Mouse (Mus musculus) heart, embryonic 10.5 days (tissue): ENCODE measurements around the gene Nbeal2. TPM values are rescaled to one million over a fixed set of nuclear protein-coding genes. Genes with fewer than 3 reads are reported as not detected.

Experiments
- DNase-seq: peaks from one replicate; pipeline ENCODE4 v3.0.0-alpha.2; 2017; ENCODE audit warnings: low spot score
- H3K27ac ChIP-seq: fragments of 300-500 bp; sonication (generic); 2 replicates; pipeline ENCODE4 v1.5.1; 2016; ENCODE audit warnings: mild to moderate bottlenecking
- H3K27me3 ChIP-seq: fragments of 300-500 bp; sonication (generic); 2 replicates; pipeline ENCODE4 v1.6.1; 2016; ENCODE audit warnings: mild to moderate bottlenecking; ENCODE audit not compliant: poor library complexity, insufficient read depth, severe bottlenecking
- H3K36me3 ChIP-seq: fragments of 300-500 bp; sonication (generic); 2 replicates; pipeline ENCODE4 v1.6.1; 2016; ENCODE audit warnings: mild to moderate bottlenecking, moderate library complexity
- H3K4me1 ChIP-seq: fragments of 300-500 bp; sonication (generic); 2 replicates; pipeline ENCODE4 v1.6.1; 2016; ENCODE audit warnings: mild to moderate bottlenecking
- H3K4me3 ChIP-seq: fragments of 300-500 bp; sonication (generic); 2 replicates; pipeline ENCODE4 v1.5.1; 2016; ENCODE audit warnings: mild to moderate bottlenecking, moderate library complexity
- H3K9me3 ChIP-seq: fragments of 300-500 bp; sonication (generic); 2 replicates; pipeline ENCODE4 v1.6.1; 2016; ENCODE audit warnings: mild to moderate bottlenecking, moderate library complexity
- WGBS: fragments of 180-500 bp; shearing (Covaris S2); methylation state at CpG from one replicate; pipeline ENCODE4 v1.1.7; 2016; 5-methylcytosine and 5-hydroxymethylcytosine counted together
- polyA plus RNA-seq: library from polyadenylated mRNA; unstranded; fragments of >200 nt; fragmentation: Nextera tagmentation; extraction: Ambion mirVana; gene quantifications from 2 replicates; pipeline ENCODE4 v1.2.1, GENCODE M21; 2016

The Nbeal2 gene
- polyA plus RNA-seq, 1 experiment from 2014 or later = 3.1 TPM

DNA sequence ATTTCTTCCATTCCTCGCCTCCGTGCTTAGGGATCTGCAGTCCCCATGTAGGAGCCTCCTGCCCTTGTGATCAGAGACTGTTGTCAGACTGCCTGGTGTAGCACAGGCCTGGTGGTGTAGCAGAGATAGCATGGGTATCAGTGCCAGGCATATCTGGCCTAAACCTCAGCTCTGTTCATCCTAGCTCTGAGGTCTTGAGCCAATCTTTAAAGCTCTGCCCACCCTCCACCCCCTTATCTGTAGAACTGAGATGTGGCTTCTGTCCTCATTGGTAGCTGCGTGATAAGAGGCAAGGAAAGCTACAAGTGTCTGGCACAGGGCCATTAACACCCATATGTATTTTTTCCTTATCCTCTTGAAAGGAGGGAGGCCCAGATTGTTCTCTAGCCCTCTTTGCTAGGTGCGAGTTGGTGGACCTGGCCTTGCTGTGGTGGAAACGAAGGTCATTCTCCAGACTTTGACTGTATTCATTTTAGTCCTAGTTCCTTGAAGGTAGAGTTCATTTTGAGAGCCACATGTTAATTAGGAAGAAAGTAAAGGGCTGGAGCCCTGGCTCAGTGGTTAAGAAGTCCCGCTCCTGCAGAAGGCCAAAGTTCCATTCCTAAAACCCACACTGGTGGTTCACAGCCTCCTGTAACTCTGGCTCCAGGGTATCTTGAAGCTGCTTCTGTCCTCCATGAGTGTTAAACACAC, 14.8 kb upstream of the Nbeal2 start:
- no peaks in the 10 kb centered on the region for H3K27me3 ChIP-seq
- no peaks in the 10 kb centered on the region for H3K36me3 ChIP-seq
- DNase-seq = no peak
- no peak overlapping the region for H3K4me3 ChIP-seq
- H3K27ac ChIP-seq = 0 out of 2 replicates have a peak overlapping the region, but pooled peaks have one; percentile 22
- whole genome bisulfite sequencing = 33% methylated on average over 6 of the region's 6 CpGs
- no peaks in the 10 kb centered on the region for H3K9me3 ChIP-seq
- peaks cover 92% of the 10 kb centered on the region for H3K4me1 ChIP-seq

DNA sequence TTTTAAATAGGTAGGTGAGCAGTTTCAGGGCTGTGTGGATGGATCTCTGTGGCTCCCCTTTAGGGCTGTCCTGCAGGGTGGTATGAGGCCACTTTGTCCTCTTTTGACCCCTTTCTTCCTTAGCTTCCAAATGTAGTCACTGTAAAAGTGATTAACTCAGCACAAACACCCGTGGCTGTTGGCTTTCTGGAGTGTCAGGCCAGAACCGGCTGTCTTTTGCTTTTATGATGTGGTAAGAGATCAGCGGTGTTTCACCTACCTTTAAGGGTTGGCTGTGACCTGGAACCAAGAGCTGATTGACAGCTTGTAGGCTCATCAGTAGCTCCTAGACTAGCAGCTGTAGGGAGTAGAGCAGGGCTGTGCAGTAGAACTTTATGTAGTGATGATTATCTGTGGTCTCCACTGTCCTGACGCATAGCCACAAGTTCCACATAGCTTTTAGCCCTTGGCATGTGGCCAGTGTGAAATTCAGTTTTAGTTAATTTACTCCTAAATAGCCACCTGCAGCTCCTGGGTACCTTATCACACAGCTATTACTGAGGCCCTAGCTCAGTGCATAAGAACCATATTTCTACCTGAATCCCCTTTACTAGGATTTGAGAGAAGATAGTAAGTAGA, 13.4 kb upstream of the Nbeal2 start:
- no peaks in the 10 kb centered on the region for H3K27me3 ChIP-seq
- 53% methylated on average over 4 of the region's 4 CpGs for WGBS
- H3K4me3 ChIP-seq = no peak overlapping the region
- H3K27ac ChIP-seq = peak overlapping the region; percentile 82
- H3K9me3 ChIP-seq = no peaks in the 10 kb centered on the region
- H3K36me3 ChIP-seq = no peaks in the 10 kb centered on the region
- no peak for DNase-seq
- H3K4me1 ChIP-seq = peaks cover 79% of the 10 kb centered on the region

DNA sequence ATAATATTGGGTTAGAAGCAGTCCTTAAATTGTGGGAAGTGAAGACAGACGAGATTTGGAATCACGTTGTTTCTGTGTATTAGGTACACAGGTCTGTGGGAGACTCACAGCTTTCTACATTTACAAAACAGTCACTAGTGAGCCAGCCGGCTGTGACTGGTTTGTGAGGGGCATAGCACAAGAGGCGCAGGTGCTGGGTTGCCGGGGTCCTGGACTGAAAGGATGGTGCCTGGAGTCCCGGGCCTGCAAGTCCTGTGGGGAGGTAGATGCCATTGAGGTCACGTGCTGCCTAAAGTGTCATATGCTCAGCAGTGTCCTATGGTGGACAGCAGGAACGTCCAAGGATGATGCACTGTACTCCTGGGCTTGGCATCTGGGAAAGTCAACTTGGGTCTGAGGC, 12.4 kb upstream of the Nbeal2 start:
- Histone ChIP-seq H3K4me3 (peak overlapping the region; percentile 38), H3K9me3 (no peaks in the 10 kb centered on the region), H3K27ac (peak overlapping the region; percentile 82), H3K4me1 (peaks cover 75% of the 10 kb centered on the region), H3K36me3 (0 out of 2 replicates have a peak, but pooled peaks cover 2% of the 10 kb centered on the region), H3K27me3 (no peaks in the 10 kb centered on the region)
- no peak for DNase-seq
- WGBS = 33% methylated on average over 8 of the region's 8 CpGs

DNA sequence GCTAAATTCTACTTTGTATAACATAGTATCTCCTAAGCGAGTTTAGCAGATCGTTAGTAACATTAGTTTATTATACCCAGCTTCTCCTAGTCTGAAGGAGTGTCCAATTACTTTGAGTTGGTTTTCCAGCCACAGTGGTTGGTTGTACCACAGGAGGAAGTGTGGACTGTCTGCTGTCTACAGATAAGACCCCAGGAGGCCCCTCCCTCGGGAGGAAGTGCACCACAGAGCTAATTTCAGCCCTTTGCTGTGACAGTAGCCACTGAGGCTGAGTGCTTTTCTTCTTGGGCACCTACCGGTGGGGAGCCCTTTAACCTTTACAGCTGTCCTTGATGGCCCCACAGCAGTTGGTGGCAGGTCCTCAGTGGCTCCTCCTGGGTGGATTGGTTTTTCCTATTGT, 12.0 kb upstream of the Nbeal2 start:
- Histone ChIP-seq H3K27ac (peak overlapping the region; percentile 82), H3K4me3 (peak overlapping the region; percentile 38), H3K4me1 (peaks cover 75% of the 10 kb centered on the region), H3K27me3 (no peaks in the 10 kb centered on the region), H3K36me3 (0 out of 2 replicates have a peak, but pooled peaks cover 2% of the 10 kb centered on the region), H3K9me3 (no peaks in the 10 kb centered on the region)
- WGBS = 16% methylated on average over 4 of the region's 4 CpGs
- DNase-seq = peak; percentile 93

DNA sequence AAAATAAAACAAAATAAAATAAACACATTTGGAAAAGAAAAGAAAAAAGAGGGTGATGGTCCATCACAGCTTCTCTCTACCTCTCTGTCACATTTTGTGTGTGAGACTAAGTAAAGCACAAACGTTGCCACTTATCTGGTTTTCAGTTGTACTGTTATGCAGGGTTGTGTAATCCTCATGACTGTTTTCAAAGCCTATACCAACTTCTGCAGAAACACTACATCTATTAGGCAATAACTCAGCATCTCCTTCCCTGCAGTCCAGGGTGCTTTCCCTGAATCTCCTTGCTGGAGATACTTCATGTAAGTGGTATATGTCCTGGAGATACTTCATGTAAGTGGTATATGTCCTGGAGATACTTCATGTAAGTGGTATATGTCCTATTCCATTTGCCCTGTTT, 8.9 kb upstream of the Nbeal2 start:
- H3K27ac ChIP-seq = no peak overlapping the region
- no peaks in the 10 kb centered on the region for H3K27me3 ChIP-seq
- WGBS = 80% methylated on average over 1 of the region's 1 CpGs
- H3K36me3 ChIP-seq = peaks cover 12% of the 10 kb centered on the region; the same call in 1 of the 2 replicates
- no peaks in the 10 kb centered on the region for H3K9me3 ChIP-seq
- H3K4me1 ChIP-seq = peaks cover 55% of the 10 kb centered on the region
- no peak overlapping the region for H3K4me3 ChIP-seq
- DNase-seq = no peak

DNA sequence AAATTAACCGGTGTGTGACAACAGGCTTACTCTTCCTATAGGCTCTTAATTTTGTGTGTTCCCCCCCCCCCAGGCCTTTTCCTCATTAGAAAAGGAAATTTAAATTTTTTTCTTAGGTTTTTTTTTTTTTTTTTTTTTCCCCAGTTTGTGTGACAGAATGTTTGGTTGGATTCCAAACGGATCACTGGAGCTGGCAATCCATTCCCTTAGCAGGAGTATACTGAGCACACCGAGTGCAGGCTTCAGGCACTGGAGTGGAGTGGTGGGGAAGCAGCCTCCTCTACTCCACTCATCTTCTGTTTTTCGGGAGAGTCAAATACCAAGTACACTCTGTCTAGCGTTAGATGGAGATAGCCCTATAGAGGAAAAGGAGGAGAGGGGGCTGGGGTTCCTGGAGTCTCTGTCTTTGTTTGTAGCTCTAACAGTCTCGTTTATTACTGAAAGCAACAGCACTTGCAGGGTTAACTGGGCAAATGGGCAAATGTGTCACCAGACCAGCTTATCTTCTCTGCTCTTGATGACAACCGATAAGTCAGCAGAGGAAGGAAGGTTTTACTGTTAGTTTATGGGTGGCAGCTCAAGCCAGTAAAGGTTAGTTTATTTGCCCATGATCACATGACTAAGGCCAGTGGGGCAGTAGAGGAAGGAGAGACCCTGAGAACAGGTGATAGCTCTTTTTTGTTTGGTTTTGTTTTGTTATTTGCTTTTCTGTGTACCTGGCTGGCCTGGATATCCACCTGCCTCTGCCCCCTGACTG, 7.1 kb upstream of the Nbeal2 start:
- no peaks in the 10 kb centered on the region for H3K9me3 ChIP-seq
- 56% methylated on average over 7 of the region's 7 CpGs for WGBS
- no peak for DNase-seq
- no peak overlapping the region for H3K27ac ChIP-seq
- no peak overlapping the region for H3K4me3 ChIP-seq
- peaks cover 40% of the 10 kb centered on the region for H3K4me1 ChIP-seq
- H3K27me3 ChIP-seq = no peaks in the 10 kb centered on the region
- peaks cover 12% of the 10 kb centered on the region; the same call in 1 of the 2 replicates for H3K36me3 ChIP-seq

DNA sequence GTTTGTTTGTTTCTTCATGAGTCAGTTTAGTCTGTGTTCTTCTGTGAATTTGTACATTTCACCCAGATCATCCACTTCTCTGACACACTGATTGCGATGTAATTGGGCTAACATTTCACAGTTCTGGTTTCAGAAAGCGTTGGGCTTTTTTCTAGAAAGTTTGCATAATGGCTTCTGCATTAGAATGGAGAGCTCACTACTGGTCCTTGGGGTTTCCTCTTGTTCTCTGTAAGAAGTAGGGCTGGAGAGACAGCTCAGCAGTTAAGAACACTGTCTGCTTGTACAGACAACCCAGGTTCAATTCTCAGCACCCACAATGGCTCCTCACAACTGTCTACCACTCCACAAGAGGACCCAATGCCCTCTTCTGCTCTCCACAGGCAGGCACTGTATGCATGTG, 6.2 kb upstream of the Nbeal2 start:
- Histone ChIP-seq H3K27ac (no peak overlapping the region), H3K36me3 (peaks cover 12% of the 10 kb centered on the region; the same call in 1 of the 2 replicates), H3K4me3 (no peak overlapping the region), H3K4me1 (peaks cover 43% of the 10 kb centered on the region), H3K27me3 (no peaks in the 10 kb centered on the region), H3K9me3 (no peaks in the 10 kb centered on the region)
- no peak for DNase-seq
- WGBS = 83% methylated on average over 2 of the region's 2 CpGs

DNA sequence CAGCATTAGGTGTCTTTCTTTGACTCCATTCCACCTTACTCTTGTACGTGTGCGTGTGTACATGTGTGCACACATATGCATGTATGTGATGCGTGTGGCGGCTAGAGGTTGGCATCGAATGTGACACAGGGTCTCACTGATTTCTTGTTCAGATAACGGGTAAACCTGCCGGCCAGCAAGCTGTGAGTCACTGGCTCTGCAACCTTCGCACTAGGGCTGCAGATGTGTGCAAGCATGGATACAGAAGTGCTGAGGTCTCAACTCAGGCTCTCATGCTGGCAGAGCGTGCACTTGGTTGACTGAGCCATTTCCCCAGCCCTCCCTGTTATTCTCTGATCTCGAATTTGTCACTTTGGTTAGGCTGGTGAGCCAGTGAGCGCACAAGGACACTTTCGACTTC, 5.6 kb upstream of the Nbeal2 start:
- no peak for DNase-seq
- Histone ChIP-seq H3K36me3 (peaks cover 12% of the 10 kb centered on the region; the same call in 1 of the 2 replicates), H3K4me3 (no peak overlapping the region), H3K4me1 (peaks cover 44% of the 10 kb centered on the region), H3K27ac (no peak overlapping the region), H3K9me3 (no peaks in the 10 kb centered on the region), H3K27me3 (no peaks in the 10 kb centered on the region)
- 88% methylated on average over 12 of the region's 12 CpGs for WGBS

DNA sequence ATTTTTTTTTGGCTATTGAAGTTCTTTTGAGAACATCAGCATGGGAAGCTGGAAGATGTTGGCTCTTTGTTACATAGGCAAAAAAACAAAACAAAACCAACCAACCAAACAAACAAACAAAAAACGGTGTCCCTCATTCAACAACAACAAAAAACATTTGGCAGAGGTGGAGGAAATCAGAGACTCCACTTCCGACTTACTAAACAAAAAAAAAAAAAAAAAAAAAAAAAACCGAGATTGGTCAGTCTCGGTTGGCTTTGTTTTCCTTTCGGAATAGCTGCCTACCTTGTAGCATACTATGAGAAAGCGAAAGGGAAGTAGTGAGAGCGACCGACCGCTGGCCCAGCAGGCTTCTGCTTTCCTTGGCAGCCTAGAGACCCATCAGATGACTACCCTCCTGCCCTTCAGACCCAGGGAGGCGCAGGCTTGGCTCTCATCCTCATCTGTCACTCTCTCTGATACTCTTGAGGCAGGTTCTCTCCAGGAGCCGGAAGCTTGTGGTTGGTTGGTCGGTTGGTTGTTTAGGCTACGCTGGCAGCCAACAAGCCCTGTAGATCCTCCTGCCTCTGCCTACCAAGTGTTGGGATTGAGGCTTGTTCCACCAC, 3.6 kb upstream of the Nbeal2 start:
- 76% methylated on average over 13 of the region's 13 CpGs for WGBS

DNA sequence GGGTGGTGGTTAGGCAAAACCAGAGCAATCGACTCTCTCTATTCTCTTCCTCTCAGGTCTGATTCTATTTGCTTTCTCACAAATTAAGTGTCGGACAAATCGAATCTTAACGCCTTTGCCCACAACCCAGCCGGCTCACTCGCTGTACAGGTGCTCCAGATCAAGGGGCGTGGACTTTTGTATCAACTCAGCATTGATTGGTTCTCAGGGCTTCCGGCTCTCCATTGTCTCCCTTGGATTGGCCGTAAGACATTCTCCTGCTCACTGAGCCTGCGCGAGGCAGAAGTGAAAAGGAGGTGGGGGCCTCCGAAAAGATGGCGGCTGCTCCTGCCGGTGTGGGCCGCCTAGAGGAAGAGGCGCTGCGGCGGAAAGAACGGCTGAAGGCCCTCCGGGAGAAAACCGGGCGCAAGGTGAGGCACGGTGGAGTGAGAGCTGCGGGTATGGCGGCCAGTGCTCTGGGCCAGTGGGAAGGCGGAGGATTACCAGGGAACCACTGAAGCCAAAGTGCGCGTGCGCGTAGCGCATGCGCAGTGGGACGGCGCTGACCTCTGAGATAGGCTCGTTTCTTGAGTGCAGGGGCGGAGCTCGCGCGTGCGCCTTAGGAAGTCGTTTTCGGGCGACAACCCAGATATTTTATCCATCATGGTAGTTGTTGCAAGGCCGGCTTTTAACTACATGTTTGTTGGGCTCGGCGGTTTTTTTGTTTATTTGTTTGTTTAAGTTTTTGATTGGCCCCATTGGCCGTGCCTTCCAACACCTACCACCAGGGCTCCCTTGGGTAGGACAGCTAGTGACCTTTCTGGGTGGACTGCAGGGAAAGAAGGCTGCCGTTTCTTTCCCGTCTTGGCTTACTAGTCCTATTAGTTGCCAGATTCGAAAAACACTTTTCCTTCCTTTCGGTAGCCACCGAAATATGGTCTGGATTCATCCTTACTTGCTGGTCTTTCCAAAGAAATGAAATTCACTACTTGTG, 2.6 kb upstream of the Nbeal2 start, which contains the start of gene Ccdc12:
Gene Ccdc12 (plus strand): TSS at position 255 of the 973 bp plus-strand sequence.
- H3K36me3 ChIP-seq = peaks cover 9% of the 10 kb centered on the region; the same call in 1 of the 2 replicates
- under 1% methylated on average over 50 of the region's 52 CpGs for WGBS
- DNase-seq = peak; percentile 97
- H3K9me3 ChIP-seq = no peaks in the 10 kb centered on the region
- H3K4me1 ChIP-seq = peaks cover 61% of the 10 kb centered on the region
- peak within 1 kb of the TSS; percentile 97 for H3K27ac ChIP-seq
- H3K4me3 ChIP-seq = peak within 1 kb of the TSS; percentile 84
- peaks cover 21% of the 10 kb centered on the region for H3K27me3 ChIP-seq

More for the DNA sequence above, 3.6 kb upstream of the Nbeal2 start:
- no peak for DNase-seq
- Histone ChIP-seq H3K4me1 (peaks cover 58% of the 10 kb centered on the region), H3K27me3 (peaks cover 11% of the 10 kb centered on the region), H3K9me3 (no peaks in the 10 kb centered on the region), H3K4me3 (peak overlapping the region; percentile 81), H3K27ac (peak overlapping the region; percentile 97), H3K36me3 (peaks cover 12% of the 10 kb centered on the region; the same call in 1 of the 2 replicates)

DNA sequence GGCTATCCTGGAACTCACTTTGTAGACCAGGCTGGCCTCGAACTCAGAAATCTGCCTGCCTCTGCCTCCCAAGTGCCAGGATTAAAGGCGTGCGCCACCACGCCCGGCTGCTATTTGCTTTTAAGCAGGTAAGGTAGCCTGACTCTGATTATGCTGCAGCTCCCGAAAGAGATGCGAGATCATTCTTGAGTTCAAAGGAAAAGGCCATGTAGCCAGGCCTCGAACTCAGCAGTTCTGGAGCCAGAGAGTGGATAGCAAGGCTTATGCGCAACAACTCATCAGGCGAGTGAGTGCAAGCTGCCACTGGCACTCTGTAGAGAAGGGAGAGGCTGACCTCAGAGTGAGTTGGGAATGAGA, 1.7 kb upstream of the Nbeal2 start:
- DNase-seq = no peak
- 83% methylated on average over 10 of the region's 10 CpGs for WGBS
- peak overlapping the region; percentile 97 for H3K27ac ChIP-seq
- H3K27me3 ChIP-seq = peaks cover 30% of the 10 kb centered on the region
- peaks cover 9% of the 10 kb centered on the region; the same call in 1 of the 2 replicates for H3K36me3 ChIP-seq
- H3K4me1 ChIP-seq = peaks cover 58% of the 10 kb centered on the region
- peak overlapping the region; percentile 81 for H3K4me3 ChIP-seq
- H3K9me3 ChIP-seq = no peaks in the 10 kb centered on the region
